Mouse (Mus musculus) embryonic fibroblast, embryonic 13.5 days (primary cell): ENCODE data around the gene Cyb561d1. TPM values are rescaled to one million over a fixed set of nuclear protein-coding genes. Genes with fewer than 3 reads are reported as not detected.

ENCODE experiments used
- H3K27ac ChIP-seq: 2 replicates; pipeline ENCODE4 v1.5.1; 2012; ENCODE audit warnings: low read length, control low read depth, inconsistent platforms; ENCODE audit not compliant: insufficient read depth
- H3K4me1 ChIP-seq: 2 replicates; pipeline ENCODE4 v1.6.1; 2011; ENCODE audit warnings: low read length; ENCODE audit not compliant: control insufficient read depth, insufficient read depth
- H3K4me3 ChIP-seq: 2 replicates; pipeline ENCODE4 v1.5.1; 2011; ENCODE audit warnings: mild to moderate bottlenecking, control low read depth, low read length; ENCODE audit not compliant: insufficient read depth
- CTCF ChIP-seq: IDR thresholded peaks from 2 replicates; pipeline ENCODE4 v1.5.1; 2011; ENCODE audit warnings: mild to moderate bottlenecking, control low read depth, low read length, moderate library complexity, borderline replicate concordance; ENCODE audit not compliant: insufficient read depth
- POLR2A ChIP-seq: IDR thresholded peaks from 2 replicates; pipeline ENCODE4 v1.6.1; 2011; ENCODE audit warnings: low read depth, mild to moderate bottlenecking, control low read depth, low read length, moderate library complexity
- polyA plus RNA-seq: library from polyadenylated mRNA; stranded (reverse); fragments of >200 nt; gene quantifications from 2 replicates; pipeline ENCODE4 v1.2.4, GENCODE M21; 2011; ENCODE audit warnings: low read depth; ENCODE audit not compliant: missing spikeins, insufficient read length

Gene Cyb561d1
- polyA plus RNA-seq, 1 experiment, result 3.5 TPM

DNA sequence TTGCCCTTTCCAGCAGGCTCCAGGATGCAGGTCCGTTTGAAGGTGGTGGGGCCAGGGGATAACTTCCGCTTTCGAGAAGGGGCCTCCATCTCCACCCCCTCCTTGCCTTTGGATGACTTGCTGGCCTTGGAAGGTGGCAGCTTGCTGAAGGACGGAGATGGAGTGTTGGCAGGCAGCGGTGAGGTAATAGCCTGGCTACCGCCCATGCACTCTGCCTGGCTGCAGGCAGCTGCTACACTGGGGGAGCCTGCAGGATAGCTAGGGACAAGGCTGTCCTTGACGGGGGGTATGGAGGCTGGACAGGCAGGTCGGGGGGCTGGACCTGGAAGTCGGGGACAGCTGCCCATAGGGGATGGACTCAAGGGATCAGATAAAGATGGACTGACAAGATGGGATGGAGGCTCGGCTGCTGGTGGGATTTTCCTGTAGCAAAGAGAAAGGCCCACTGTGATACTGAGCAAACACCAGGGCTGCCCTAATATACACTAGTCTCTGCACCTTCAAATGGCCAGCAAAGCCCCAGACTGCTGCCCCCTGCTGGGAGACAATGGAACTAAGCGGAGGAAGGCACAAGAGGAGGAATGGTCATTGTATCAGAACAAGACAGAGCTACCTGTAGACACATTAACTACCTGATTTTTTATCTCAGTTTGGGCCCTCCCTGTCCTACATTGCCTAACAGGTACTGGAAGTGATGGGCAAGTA is 2.8 kb upstream of the Cyb561d1 start:
- Histone ChIP-seq H3K4me1 (0 out of 2 replicates have a peak, but pooled peaks cover 3% of the 10 kb centered on the region), H3K27ac (no peak overlapping the region), H3K4me3 (no peak overlapping the region)
- no peak for TF ChIP-seq POLR2A
- TF ChIP-seq CTCF, result peak; percentile 68; the same call in 1 of the 2 replicates

DNA sequence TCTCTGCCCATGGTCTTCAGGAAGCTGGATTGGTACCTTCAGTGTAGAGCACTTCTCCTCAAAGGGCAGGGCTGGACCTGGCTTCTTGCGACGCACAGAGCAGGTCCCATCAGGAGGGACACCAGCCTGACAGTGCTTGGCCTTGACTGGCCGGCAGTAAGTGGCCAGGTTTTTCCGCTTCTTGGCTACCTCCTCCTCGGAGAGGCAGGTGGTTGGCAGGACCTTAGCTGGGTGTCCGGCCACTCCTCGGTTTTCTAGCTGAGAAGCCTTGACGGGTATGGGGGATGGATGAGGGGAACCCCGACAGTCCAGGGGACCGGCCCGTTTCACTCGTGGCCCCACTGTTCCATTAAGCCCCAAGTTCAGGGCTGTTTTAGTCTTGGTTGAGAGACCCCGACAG is 2.2 kb upstream of the Cyb561d1 start:
- Histone ChIP-seq H3K27ac (no peak overlapping the region), H3K4me3 (no peak overlapping the region), H3K4me1 (0 out of 2 replicates have a peak, but pooled peaks cover 3% of the 10 kb centered on the region)
- TF ChIP-seq POLR2A, result no peak
- no peak for TF ChIP-seq CTCF

DNA sequence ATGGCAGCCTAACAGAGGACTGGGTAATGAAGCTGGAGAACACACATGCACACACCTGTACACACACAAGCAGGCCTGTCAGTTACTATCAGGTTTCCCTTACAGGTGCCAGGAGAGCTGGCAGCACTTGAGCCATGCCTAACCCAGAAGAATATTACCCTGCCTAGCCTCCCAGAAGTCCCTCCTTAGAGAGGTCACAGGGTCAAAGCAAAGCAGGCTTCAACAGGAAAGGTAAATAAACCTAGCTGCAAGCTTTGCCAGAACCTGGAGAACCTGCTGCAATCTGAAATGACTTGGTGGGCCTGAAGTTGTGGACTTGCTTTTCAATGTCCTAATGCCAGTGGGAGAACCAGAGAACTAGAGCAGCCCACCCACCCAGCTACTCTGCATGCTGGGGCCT is 1.5 kb upstream of the Cyb561d1 start:
- TF ChIP-seq POLR2A (no peak), CTCF (no peak)
- Histone ChIP-seq H3K27ac (no peak overlapping the region), H3K4me1 (0 out of 2 replicates have a peak, but pooled peaks cover 3% of the 10 kb centered on the region), H3K4me3 (no peak overlapping the region)

DNA sequence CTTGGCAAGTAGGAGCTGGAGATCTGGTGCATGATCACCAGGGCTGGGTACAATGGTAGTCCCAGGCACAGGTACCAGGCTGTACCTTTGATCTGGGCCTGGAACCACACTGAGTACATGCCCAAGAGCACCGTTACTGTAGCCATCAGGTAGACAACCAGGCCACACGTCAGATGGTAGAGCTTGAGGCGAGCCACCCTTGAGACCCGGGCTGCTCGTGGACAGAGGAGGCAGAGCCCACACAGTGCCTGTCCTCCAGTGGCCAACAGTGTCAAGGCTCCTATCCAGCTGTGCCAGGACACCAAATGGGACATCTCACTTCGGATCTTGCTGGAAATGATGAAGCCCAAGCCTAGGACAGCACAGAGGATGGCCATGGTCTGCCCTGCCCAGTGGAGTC is 1.8 kb downstream of the Cyb561d1 start:
- Histone ChIP-seq H3K4me1 (0 out of 2 replicates have a peak, but pooled peaks cover 3% of the 10 kb centered on the region), H3K27ac (no peak overlapping the region), H3K4me3 (no peak overlapping the region)
- TF ChIP-seq POLR2A (no peak), CTCF (no peak)

DNA sequence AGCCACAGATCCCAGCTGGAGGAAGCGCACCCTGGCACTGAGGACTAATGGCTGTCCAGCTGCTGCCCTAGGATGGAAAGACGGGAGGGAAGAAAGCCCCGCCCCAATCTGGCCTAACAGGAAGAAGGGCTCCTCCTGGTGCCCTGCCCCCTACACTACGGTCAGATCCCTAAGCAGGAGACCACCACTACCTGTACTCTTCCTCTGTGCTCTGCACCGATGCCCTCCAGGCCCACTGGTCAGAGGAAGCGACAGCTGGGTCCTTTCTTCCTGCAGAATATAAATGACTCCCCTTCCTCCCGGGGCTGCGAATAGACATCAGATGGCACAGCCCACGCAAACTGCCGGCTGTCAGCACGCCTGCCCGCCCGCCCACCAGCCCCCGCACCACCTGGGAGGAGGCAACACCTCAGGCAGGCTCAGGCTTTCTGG is 3.9 kb downstream of the Cyb561d1 start:
- TF ChIP-seq POLR2A (no peak), CTCF (no peak)
- Histone ChIP-seq H3K4me3 (no peak overlapping the region), H3K27ac (no peak overlapping the region), H3K4me1 (0 out of 2 replicates have a peak, but pooled peaks cover 3% of the 10 kb centered on the region)

DNA sequence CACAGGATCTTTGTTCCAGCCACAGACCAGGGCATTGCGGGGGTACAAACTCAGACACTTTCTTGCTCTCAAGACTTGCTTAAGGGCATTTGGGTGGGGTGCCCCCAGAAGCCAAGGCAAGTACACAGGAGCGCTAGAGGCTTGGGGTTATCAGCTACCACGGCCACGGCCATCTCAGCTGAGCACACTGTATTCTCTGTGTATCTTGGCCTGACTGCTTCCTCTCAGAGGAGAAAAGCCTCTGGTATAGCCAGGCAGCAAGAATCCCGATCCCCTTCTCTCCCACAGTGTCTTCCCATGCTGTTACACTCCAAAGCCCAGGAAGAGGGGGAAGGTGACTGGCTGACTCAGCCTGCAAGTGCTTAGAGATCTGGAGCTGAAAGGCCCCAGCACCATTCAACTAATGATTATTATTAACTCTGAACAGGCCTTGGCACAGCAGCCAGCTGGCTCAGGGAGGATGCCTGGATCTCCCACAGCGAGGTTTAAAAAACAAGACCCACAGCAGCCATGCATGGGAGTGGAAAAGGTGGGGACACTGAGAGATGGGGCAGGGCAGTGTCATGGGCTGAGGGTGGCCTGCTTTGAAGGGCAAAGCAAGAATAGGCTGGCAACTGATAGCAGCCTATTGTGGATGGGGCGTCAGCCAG is 4.9 kb downstream of the Cyb561d1 start:
- Histone ChIP-seq H3K27ac (no peak overlapping the region), H3K4me3 (no peak overlapping the region), H3K4me1 (no peaks in the 10 kb centered on the region)
- TF ChIP-seq POLR2A, result no peak
- no peak for TF ChIP-seq CTCF

DNA sequence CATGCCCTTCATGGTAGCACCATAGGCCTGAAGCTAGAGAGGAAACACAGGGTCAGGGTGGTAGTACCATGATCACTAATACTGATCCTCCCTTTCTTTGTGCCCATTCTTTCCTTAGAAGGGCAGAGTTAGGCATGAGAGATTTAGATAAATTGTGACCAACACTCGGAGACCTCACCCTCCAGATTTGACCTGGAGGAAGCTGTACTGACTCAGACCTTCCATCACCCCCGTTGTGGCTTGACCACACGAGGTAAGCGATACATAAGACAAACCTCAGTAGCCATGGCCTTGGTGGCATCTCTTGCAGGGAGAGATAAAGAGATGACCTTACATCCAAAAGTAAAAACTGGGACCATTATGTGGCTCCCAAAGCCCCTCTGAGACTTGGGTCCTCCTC is 5.7 kb downstream of the Cyb561d1 start:
- no peak overlapping the region for H3K27ac ChIP-seq

DNA sequence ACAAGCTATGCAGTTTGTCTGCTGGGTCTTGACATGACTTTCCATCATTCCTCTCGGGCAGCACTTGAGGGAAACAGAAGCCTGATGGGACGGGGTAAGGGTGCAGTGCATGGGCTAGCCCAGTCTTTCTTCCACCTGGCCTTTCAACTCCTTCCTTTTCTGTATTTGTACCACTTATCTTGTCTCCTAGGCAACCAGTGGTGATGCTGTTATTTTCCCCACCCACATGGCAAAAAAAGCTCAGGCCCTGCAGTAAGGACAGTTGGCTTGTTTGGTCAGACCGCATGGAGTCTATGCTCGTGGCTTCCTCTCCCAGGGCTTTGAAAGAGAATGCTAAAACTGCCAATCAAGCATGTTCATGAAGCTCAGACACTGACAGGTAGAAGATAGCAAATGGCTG is 7.3 kb downstream of the Cyb561d1 start:
- TF ChIP-seq POLR2A, result no peak
- no peak for TF ChIP-seq CTCF
- H3K27ac ChIP-seq, result no peak overlapping the region
- no peak overlapping the region for H3K4me3 ChIP-seq
- H3K4me1 ChIP-seq, result no peaks in the 10 kb centered on the region

More for the DNA sequence above, 5.7 kb downstream of the Cyb561d1 start:
- Histone ChIP-seq H3K4me1 (no peaks in the 10 kb centered on the region), H3K4me3 (no peak overlapping the region)
- TF ChIP-seq CTCF (no peak), POLR2A (no peak)

DNA sequence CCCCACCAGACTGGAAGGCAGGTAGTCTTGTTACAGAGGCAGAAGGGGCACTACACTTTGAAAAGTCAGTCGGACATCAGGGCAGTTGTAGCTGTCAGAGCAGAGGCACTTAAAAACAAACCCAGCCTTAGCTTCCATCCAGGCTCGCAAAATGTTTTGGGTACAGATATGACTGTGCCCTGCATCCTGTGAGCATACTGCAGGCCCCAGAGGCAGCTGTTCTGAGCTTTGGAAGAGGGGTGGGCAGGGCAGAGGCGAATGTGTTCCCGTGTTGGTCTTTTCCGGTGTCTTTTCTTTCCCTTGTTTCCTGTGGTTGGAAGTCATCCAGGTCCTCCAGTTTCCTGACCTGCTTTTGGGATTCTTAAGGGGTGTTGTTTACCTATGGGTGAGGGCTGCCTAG is 11.1 kb downstream of the Cyb561d1 start:
- TF ChIP-seq CTCF, result no peak
- TF ChIP-seq POLR2A, result no peak
- Histone ChIP-seq H3K27ac (no peak overlapping the region), H3K4me1 (no peaks in the 10 kb centered on the region), H3K4me3 (no peak overlapping the region)

DNA sequence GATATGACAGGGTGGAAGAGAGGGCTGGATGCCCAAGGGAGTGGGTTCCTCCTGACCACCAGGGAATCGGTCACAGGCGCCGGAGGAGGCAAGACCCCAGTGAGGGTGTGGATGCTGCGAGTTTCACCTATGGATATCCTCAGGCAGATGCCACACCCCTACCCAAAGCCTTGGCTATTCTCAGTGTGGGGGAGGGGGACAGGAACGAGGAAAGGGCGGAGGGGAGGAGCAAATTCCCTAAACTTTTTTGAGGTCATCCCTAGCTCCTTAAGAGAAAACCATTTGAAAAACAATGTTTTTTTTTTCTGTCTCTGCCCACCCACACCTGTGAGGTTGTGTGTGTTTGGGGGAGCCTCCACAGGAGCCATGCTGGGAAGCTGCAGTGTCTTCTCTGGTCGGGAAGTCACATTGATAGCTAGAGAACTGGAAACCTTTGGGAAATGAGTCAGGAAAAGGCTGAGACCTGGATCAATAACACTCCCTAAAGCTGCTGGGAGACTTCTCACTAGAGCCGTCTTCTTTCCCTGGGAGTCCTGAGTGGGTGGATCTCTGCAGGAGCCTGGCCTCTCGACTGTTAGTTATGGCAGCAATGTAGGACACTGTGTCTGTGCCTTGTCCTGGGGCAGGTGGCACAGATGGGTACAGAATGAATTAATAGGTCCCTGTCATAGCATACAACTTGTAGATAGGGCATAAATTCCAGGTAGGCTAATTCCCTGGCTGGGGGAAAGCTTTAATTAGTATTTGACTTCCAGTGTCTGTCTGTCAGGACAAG is 12.1 kb downstream of the Cyb561d1 start:
- no peak for TF ChIP-seq CTCF
- TF ChIP-seq POLR2A, result no peak
- Histone ChIP-seq H3K27ac (no peak overlapping the region), H3K4me3 (no peak overlapping the region), H3K4me1 (no peaks in the 10 kb centered on the region)
